Mouse (Mus musculus) heart, postnatal 4 days (tissue): ENCODE data around the gene Angpt4. TPM values are rescaled to one million over a fixed set of nuclear protein-coding genes. Genes with fewer than 3 reads are reported as not detected.

Source experiments
- DNase-seq: peaks from one replicate; pipeline ENCODE4 v3.0.0; 2021
- total RNA-seq, 2 experiments: library from RNA; stranded (reverse); gene quantifications; 2 replicates each; pipeline ENCODE4 v1.2.3; 2021

Gene Angpt4
- total RNA-seq, 2 experiments from 2014 or later: 0.14 to 0.18 TPM

GRCm38 (mm10) chr2:151962474-151962873 lies 51.5 kb downstream of the Angpt4 start:
- DNase-seq: peak; percentile 87

GRCm38 (mm10) chr2:151963319-151963718 lies 52.3 kb downstream of the Angpt4 start:
- no peak for DNase-seq

GRCm38 (mm10) chr2:151964052-151964451 lies 53.0 kb downstream of the Angpt4 start:
- no peak for DNase-seq

- no peak for DNase-seq
These were observed 56.3 kb downstream of the Angpt4 start for GRCm38 (mm10) chr2:151967176-151967750.

GRCm38 (mm10) chr2:151967792-151968191 lies 56.8 kb downstream of the Angpt4 start:
- no peak for DNase-seq

- DNase-seq: no peak
These were observed 57.4 kb downstream of the Angpt4 start for GRCm38 (mm10) chr2:151968451-151968850.

GRCm38 (mm10) chr2:151968986-151969385 lies 58.0 kb downstream of the Angpt4 start:
- DNase-seq: no peak

GRCm38 (mm10) chr2:151969396-151969795 lies 58.4 kb downstream of the Angpt4 start:
- DNase-seq: no peak

GRCm38 (mm10) chr2:151970191-151971172 lies 59.5 kb downstream of the Angpt4 start:
- peak; percentile 89 for DNase-seq

- no peak for DNase-seq
These were observed 60.7 kb downstream of the Angpt4 start for GRCm38 (mm10) chr2:151971748-151972147.

- peak; percentile 33 for DNase-seq
These were observed 62.0 kb downstream of the Angpt4 start for GRCm38 (mm10) chr2:151972880-151973594.

- DNase-seq: no peak
These were observed 62.9 kb downstream of the Angpt4 start for GRCm38 (mm10) chr2:151973595-151974562.

- DNase-seq: no peak
These were observed 64.3 kb downstream of the Angpt4 start for GRCm38 (mm10) chr2:151975295-151975694.

GRCm38 (mm10) chr2:151976067-151976466 lies 65.1 kb downstream of the Angpt4 start:
- DNase-seq: no peak

- peak; percentile 53 for DNase-seq
These were observed 66.9 kb downstream of the Angpt4 start for GRCm38 (mm10) chr2:151977689-151978440.

GRCm38 (mm10) chr2:151978494-151978893 lies 67.5 kb downstream of the Angpt4 start:
- DNase-seq: no peak

GRCm38 (mm10) chr2:151979470-151980354 lies 68.7 kb downstream of the Angpt4 start, which contains the start of gene Fam110a:
Gene Fam110a (minus strand): TSS chr2:151980219.
- peak; percentile 93 for DNase-seq

- DNase-seq: no peak
These were observed 69.3 kb downstream of the Angpt4 start for GRCm38 (mm10) chr2:151980355-151980693.

- DNase-seq: no peak
These were observed 70.3 kb downstream of the Angpt4 start for GRCm38 (mm10) chr2:151981268-151981667.

GRCm38 (mm10) chr2:151982476-151982875 lies 71.5 kb downstream of the Angpt4 start:
- no peak for DNase-seq
